Mouse (Mus musculus) C2C12 (cell line): ENCODE data around the gene Nfic.

Experiments
- CEBPB ChIP-seq: IDR thresholded peaks from one replicate; pipeline ENCODE4 v1.6.1; 2011; ENCODE audit warnings: low read depth, mild to moderate bottlenecking, control low read depth, moderate library complexity
- MAX ChIP-seq: IDR thresholded peaks from one replicate; pipeline ENCODE4 v1.6.1; 2011; ENCODE audit warnings: mild to moderate bottlenecking, control low read depth

DNA sequence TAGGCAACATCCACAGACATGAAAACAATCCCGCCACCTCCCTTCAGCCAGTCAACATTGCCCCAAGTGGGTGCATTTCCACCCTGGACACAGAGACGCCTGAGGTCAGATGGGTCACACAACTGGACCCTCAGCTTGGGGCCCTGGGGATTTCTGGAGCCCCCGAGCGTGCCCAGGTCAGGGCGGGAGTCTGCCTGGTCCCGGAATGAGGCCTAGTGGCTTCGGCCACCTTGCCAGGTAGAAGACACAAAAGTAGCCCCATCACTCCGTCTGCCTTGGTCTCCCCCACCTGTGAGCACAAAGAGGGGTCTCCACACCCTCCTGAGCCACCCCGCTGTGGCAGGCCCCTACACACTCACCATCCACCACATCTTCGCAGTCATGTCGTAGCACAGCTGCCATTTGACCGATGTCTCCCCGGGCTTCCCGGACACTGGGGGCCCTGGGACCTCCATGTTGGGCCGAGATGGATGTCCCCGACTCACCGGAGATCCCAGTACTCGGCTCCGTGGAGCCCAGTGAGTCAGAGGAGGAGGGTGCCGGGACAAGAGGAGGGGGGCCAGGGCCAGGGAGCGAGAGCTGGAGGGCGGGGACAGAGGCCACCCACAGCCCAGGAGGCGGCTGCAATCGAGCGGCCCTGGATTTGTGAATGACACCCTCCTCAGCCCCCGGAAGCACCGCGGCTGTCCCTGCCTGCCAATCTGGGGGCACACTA lies at the start of gene Nfic:
- TF ChIP-seq CEBPB, result no peak
- no peak for TF ChIP-seq MAX
